Mouse (Mus musculus): ENCODE results near the gene Wdr49. TPM values are rescaled to one million over a fixed set of nuclear protein-coding genes. Genes with fewer than 3 reads are reported as not detected.

Gene Wdr49
- polyA plus RNA-seq, 1 experiment, result not detected

DNA sequence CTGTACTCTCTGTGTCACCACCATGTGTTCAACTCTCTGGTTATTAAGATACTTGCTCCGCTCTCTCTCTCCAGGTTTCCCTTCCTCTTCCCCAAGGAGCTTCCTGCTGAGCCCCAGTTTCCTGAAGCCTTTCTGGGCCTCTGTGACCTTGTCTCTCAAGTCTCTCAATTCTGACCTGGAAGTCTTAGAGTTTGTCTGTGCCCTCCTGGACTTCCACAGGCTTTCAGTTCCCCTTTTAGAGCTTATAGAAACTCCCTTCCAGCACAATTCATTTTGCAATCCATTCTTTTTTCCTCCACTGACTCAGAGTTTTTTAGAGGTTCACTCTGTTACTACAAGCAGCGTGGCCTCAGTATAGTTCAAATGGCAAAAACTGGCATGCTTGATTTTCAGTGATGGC lies 188.7 kb downstream of the Wdr49 start:
- TF ChIP-seq CTCF (IDR thresholded peaks at IDR 0.05; ENCODE audit: control insufficient read depth, insufficient read depth, low read length) (no peak), POLR2A (IDR thresholded peaks at IDR 0.05; ENCODE audit: borderline replicate concordance, control insufficient read depth, low read depth, low read length) (no peak)
- WGBS, result 29% methylated on average over 2 of the region's 2 CpGs
- H3K4me3 ChIP-seq (replicated peaks; ENCODE audit: control insufficient read depth, low read depth, low read length), result no peak overlapping the region
- no peak overlapping the region for H3K27ac ChIP-seq (ENCODE audit: control insufficient read depth, insufficient read depth, low read depth, low read length, poor library complexity)
- H3K4me1 ChIP-seq (ENCODE audit: control insufficient read depth, insufficient read depth, low read length), result no peaks in the 10 kb centered on the region; the same call in 1 of the 2 replicates

DNA sequence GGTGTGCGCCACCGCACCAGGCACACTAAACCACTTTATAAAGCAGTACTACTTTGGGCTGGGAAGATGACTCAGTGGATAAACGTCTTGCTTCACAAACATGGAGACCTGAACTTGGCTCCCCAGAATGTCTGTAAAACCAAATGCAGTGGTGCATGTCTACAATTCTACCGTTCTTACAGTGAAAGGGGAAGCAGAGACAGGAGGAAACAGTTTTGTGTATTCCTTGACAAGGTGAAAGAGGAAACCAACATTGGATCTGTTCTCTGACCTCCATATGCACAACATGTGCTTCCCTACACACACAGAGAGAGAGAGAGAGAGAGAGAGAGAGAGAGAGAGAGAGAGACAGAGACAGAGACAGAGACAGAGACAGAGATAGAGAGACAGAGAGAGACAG lies 204.5 kb downstream of the Wdr49 start:
- Histone ChIP-seq H3K4me1 (ENCODE audit: control insufficient read depth, insufficient read depth, low read length) (no peaks in the 10 kb centered on the region), H3K27ac (ENCODE audit: control insufficient read depth, insufficient read depth, low read depth, low read length, poor library complexity) (no peak overlapping the region), H3K4me3 (replicated peaks; ENCODE audit: control insufficient read depth, low read depth, low read length) (no peak overlapping the region)
- TF ChIP-seq POLR2A (IDR thresholded peaks at IDR 0.05; ENCODE audit: borderline replicate concordance, control insufficient read depth, low read depth, low read length), result no peak
- TF ChIP-seq CTCF (IDR thresholded peaks at IDR 0.05; ENCODE audit: control insufficient read depth, insufficient read depth, low read length), result no peak
- 49% methylated on average over 4 of the region's 4 CpGs for WGBS

DNA sequence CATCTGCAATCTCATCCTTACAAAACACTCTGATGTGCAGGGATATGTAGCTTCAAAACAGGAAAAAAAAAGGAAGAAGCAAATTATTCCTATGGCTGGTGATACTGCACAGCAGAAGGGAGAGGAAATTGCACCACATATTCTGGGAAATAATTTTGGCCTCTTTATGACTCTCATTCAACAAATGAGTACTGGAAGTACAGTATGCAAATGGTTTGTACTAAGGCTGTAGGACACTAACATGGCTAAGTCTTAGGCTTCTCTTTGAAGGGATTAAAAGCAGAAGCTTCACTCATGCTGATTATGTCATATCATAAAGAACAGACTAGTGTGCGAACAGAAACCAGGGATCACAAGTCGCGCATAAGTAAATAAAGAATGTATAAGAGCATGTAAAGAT lies 205.4 kb downstream of the Wdr49 start:
- no peak for TF ChIP-seq POLR2A (IDR thresholded peaks at IDR 0.05; ENCODE audit: borderline replicate concordance, control insufficient read depth, low read depth, low read length)
- TF ChIP-seq CTCF (IDR thresholded peaks at IDR 0.05; ENCODE audit: control insufficient read depth, insufficient read depth, low read length), result no peak
- 80% methylated on average over 3 of the region's 3 CpGs for WGBS
- Histone ChIP-seq H3K4me1 (ENCODE audit: control insufficient read depth, insufficient read depth, low read length) (no peaks in the 10 kb centered on the region), H3K4me3 (replicated peaks; ENCODE audit: control insufficient read depth, low read depth, low read length) (no peak overlapping the region), H3K27ac (ENCODE audit: control insufficient read depth, insufficient read depth, low read depth, low read length, poor library complexity) (no peak overlapping the region)

DNA sequence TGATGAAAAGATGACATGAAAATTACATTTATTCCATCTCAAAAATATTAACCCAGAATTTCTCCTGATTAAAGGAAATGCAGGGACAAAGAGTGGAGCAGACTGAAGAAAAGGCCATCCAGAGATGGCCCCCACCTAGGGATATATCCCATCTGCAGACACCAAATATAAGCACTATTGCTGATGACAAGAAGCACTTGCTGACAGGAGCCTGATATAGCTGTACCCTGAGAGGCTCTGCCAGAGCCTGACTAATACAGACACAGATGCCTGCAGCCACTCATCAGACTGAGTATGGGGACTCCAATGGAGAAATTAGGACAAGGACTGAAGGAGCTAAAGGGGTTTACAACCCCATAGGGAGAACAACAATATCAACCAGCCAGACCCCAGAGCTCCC lies 206.8 kb downstream of the Wdr49 start:
- Histone ChIP-seq H3K4me3 (replicated peaks; ENCODE audit: control insufficient read depth, low read depth, low read length) (no peak overlapping the region), H3K4me1 (ENCODE audit: control insufficient read depth, insufficient read depth, low read length) (no peaks in the 10 kb centered on the region), H3K27ac (ENCODE audit: control insufficient read depth, insufficient read depth, low read depth, low read length, poor library complexity) (no peak overlapping the region)
- no peak for TF ChIP-seq POLR2A (IDR thresholded peaks at IDR 0.05; ENCODE audit: borderline replicate concordance, control insufficient read depth, low read depth, low read length)
- TF ChIP-seq CTCF (IDR thresholded peaks at IDR 0.05; ENCODE audit: control insufficient read depth, insufficient read depth, low read length), result no peak

DNA sequence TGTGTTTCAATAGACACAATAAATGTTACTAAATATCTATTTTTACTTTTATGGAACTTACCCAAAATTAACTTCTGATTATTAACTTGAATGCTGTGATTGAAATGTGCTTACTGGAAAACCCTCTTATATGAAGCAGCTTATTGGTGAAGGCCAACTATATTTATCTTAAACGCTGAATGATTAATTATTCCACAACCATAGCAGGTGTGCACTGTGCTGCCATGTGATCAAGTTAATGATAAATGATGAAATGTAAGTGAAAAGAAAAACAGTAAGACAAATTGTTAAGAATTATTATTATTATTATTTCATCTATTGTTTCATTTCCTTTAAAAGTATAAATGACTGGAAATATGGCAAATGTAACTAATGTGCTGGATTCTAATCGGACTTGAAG lies 212.0 kb downstream of the Wdr49 start, which contains the start of gene Serpini2:
Gene Serpini2 (minus strand): TSS at position 101 of the 400 bp plus-strand sequence.
- 78% methylated on average over 2 of the region's 2 CpGs for WGBS
- no peaks in the 10 kb centered on the region for H3K4me1 ChIP-seq (ENCODE audit: control insufficient read depth, insufficient read depth, low read length)
- H3K4me3 ChIP-seq (replicated peaks; ENCODE audit: control insufficient read depth, low read depth, low read length), result no peak within 1 kb of the TSS
- H3K27ac ChIP-seq (ENCODE audit: control insufficient read depth, insufficient read depth, low read depth, low read length, poor library complexity), result no peak within 1 kb of the TSS
- TF ChIP-seq CTCF (IDR thresholded peaks at IDR 0.05; ENCODE audit: control insufficient read depth, insufficient read depth, low read length), result no peak
- no peak for TF ChIP-seq POLR2A (IDR thresholded peaks at IDR 0.05; ENCODE audit: borderline replicate concordance, control insufficient read depth, low read depth, low read length)

DNA sequence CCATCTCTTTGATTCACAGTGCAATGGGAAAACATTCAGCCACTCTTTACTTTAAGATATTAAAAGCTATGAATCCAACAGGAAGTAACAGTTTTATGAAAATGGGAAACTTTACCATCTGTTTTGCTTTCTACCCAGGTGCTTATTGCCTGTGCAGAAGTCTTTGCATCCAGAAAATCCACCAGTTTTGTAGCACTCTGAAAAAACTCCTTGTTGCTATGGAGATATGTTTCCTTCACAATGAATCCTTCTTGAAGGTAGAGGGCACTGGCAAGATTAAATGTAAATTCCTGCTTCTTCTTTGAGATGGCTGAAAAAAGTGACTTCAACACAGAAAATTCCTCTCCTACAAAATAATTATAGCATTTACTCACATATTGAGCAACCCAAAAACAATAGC lies 222.6 kb downstream of the Wdr49 start:
- Histone ChIP-seq H3K4me3 (replicated peaks; ENCODE audit: control insufficient read depth, low read depth, low read length) (no peak overlapping the region), H3K27ac (ENCODE audit: control insufficient read depth, insufficient read depth, low read depth, low read length, poor library complexity) (no peak overlapping the region), H3K4me1 (ENCODE audit: control insufficient read depth, insufficient read depth, low read length) (no peaks in the 10 kb centered on the region)
- TF ChIP-seq POLR2A (IDR thresholded peaks at IDR 0.05; ENCODE audit: borderline replicate concordance, control insufficient read depth, low read depth, low read length), result no peak
- TF ChIP-seq CTCF (IDR thresholded peaks at IDR 0.05; ENCODE audit: control insufficient read depth, insufficient read depth, low read length), result no peak

Other genes with a start within 250 kb of the Wdr49 start
- gene Serpini2, start 212.1 kb downstream of the Wdr49 start, polyA plus RNA-seq (2011; ENCODE audit: insufficient read depth, insufficient read length, low replicate concordance, missing spikeins), result not detected in 2 replicates
- gene Pdcd10, start 74.7 kb upstream of the Wdr49 start, polyA plus RNA-seq (2011; ENCODE audit: insufficient read depth, insufficient read length, low replicate concordance, missing spikeins), result 34.4 and 45.9 TPM in 2 replicates
- gene Serpini1, start 75.4 kb upstream of the Wdr49 start, polyA plus RNA-seq (2011; ENCODE audit: insufficient read depth, insufficient read length, low replicate concordance, missing spikeins), result 0.31 and 1.3 TPM in 2 replicates